Mouse (Mus musculus) ES-E14 (cell line): ENCODE measurements around the gene Hist1h2ad.
"Not testable (repeated sequence)": the region's sequence is repeated elsewhere in the genome, so short reads cannot be mapped to it uniquely, and the experiment has no call there.

Experiments used
- CHD2 ChIP-seq: IDR thresholded peaks from 2 replicates; pipeline ENCODE4 v1.6.1; 2014; ENCODE audit warnings: mild to moderate bottlenecking, low read depth, low read length, inconsistent platforms
- HCFC1 ChIP-seq: IDR thresholded peaks from 2 replicates; pipeline ENCODE4 v1.6.1; 2012; ENCODE audit warnings: low read length, inconsistent platforms, borderline replicate concordance; ENCODE audit not compliant: insufficient read depth

DNA sequence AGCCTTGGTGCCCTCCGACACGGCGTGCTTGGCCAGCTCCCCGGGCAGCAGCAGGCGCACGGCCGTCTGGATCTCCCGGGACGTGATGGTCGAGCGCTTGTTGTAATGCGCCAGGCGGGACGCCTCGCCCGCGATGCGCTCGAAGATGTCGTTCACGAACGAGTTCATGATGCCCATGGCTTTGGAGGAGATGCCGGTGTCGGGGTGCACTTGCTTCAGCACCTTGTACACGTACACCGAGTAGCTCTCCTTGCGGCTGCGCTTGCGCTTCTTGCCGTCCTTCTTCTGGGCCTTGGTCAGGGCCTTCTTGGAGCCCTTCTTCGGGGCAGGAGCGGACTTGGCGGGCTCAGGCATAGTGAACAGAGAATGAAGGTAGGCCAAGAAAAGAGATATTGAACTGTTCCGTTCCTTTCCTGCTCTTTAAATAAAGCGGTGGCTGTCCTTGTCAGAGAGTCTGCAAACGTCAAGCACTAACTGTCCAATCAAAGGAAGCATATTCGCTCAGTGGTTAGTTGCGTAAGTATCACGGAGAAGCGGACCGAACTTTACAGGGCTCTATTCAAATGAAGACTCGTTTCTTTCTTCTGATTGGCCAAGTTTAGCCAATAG is 31.1 kb upstream of the Hist1h2ad start, which contains the start of gene Hist1h2bh:
- not testable (repeated sequence) for TF ChIP-seq CHD2, HCFC1
